Mouse (Mus musculus): ENCODE data around the gene Gm42742.

DNA sequence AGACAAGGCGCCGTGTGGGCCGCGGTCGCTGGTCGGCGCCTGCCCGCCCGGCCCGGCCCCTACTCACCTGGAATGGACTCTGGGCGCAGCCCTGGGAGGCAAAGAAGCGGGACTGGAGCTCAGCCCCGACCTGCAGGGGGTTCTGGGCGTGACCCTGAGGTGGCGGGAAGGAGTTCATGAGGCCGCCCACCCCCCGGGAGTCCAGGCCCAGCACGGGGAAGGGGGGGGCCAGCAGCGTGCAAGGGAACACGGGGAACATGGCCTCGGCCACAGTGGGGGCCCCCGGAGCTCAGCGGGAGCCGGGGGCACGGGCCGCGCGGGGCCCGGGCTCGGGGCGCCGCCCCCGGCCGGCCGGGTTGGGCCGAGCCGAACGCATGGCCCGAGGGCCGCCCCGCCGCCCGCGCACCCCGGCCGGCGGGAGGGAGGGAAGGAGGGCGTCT lies 5.3 kb upstream of the Gm42742 start:
- TF ChIP-seq POLR2A (IDR thresholded peaks at IDR 0.05; ENCODE audit: low read depth, low read length) (no peak), CTCF (conservative IDR thresholded peaks at IDR 0.05; ENCODE audit: insufficient read depth, insufficient read length, low read depth, low read length) (no peak)
